Mouse (Mus musculus) monocyte, adult 2 months (primary cell): ENCODE measurements around the gene Tmc8.
"Not testable (repeated sequence)": the region's sequence is repeated elsewhere in the genome, so short reads cannot be mapped to it uniquely, and the experiment has no call there.

Source experiments
- DNase-seq, 2 experiments: peaks; one replicate each; pipeline ENCODE4 v3.0.0; 2022; ENCODE audit warnings: low spot score in 2 of 2, low read depth in 1 of 2

The Tmc8 gene

GRCm38 (mm10) chr11:117772352-117772751 lies 9.5 kb upstream of the Tmc8 start:
- DNase-seq, result no peak

DNA sequence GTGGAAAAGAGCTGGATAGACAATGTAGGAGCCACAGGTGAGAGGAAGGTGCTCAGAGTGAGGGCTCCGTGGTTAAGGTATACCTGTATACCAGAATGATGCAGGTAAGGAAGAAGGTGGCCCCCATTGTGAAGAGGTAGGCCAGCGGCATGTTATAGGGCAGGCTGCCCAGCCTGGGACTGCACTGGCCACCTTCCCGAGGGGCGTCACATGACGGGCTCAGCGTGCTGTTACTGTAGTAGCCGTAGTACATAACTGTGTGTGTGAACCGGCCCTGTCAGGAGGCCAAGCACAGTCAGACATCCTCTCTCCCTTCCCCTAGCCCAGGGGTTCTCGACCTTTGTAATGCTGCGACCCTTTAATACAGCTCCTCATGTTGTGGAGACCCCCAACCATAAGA lies 7.0 kb upstream of the Tmc8 start:
- no peak for DNase-seq

DNA sequence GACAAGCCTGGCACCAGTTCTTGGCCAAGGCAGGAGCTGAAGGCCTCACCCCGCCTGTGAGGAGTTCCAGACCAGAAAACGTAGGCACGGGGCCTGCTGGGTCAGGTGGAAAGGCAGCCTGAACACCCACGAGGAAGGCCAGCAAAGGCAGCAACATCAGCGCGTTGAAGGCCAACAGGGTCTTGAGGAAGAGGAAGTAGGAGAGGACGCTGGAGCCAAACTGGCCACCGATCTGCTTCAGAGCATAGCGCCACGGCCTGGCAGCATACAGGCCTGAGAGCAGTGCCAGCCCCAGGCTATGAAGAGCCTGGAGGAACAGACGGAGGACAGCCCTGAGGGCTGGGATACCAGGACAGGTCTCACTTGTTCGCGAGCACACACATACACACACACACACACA lies 6.3 kb upstream of the Tmc8 start:
- DNase-seq, result no peak

- DNase-seq, result no peak
Observed at GRCm38 (mm10) chr11:117776085-117776792, 5.6 kb upstream of the Tmc8 start.

- no peak for DNase-seq
Observed at GRCm38 (mm10) chr11:117777111-117777510, 4.8 kb upstream of the Tmc8 start.

DNA sequence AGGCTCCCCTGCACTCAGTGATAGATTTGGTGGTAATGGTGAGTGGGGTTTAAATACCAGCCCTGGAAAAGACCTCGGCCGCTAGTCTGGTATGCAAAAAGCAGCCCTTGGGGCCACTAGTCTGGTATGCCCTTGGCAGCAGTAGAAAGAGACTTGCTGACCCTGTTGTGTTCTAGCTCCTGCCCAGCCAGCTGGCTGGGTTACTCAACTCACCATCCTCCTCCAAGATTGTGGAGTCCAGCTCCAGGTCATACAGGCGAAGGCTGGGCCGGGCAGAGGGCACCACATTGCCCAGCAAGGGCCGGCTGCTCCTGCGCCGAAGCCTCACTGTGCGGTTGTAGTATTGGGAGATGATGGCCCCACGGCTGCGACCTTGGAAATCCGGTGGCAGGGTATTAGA lies 3.8 kb upstream of the Tmc8 start:
- no peak for DNase-seq

DNA sequence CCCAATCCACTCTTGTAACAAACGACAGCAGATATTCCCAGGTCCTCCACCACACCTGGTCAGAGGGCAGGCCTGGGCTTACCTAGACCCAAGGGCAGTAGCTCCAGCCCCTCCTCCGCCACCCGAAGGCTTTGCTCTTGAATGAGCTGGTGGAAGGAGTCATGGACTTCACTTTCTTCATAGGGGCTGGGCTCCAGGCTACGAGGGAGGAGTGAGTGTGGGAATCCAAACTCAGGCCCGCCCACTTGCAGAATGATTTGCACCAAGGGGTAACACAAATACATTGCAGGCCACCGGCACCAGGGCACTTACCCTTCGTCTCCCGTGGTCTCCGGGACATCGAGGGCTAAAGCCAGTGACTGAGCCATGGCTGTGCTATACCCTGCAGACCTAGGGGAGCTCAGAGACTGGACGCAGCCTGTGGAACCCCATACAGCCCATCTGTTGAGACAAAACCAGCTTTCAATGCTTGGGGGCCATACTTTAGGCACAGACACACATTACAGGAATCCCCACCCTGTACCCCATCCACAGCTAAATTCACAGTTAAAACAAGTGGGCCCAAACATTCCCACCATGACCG lies 2.9 kb upstream of the Tmc8 start:
- peak in 1 of 2 experiments; percentile 68 for DNase-seq

- peak; percentile 82 to 83 for DNase-seq
Observed at GRCm38 (mm10) chr11:117779434-117780198, 2.3 kb upstream of the Tmc8 start.

- DNase-seq, result no peak
Observed at GRCm38 (mm10) chr11:117780199-117780515, 1.7 kb upstream of the Tmc8 start.

- peak; percentile 93 to 98 for DNase-seq
Observed at GRCm38 (mm10) chr11:117780582-117781111, 1.2 kb upstream of the Tmc8 start.

- DNase-seq, result peak in 1 of 2 experiments; percentile 81
Observed at GRCm38 (mm10) chr11:117781199-117781821, 566 bp upstream of the Tmc8 start.

DNA sequence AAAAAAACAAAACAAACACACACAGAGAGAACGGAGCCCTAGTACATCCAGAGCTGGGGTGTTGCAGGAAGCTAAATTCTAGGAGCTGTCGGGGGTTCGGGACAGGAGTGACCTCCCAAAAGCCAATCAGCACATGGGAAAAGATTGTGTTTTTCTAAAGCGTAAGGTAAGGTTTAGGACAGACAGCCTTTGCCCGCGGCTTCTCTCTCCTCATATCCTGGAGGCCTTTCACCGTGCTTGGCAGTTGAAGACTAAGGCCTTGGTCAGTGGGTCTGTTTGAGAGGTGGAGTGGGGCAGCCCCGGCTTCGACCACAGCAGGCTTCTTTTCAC lies 794 bp downstream of the Tmc8 start:
- DNase-seq, result no peak

GRCm38 (mm10) chr11:117783089-117783488 lies 1.2 kb downstream of the Tmc8 start:
- DNase-seq, result no peak

DNA sequence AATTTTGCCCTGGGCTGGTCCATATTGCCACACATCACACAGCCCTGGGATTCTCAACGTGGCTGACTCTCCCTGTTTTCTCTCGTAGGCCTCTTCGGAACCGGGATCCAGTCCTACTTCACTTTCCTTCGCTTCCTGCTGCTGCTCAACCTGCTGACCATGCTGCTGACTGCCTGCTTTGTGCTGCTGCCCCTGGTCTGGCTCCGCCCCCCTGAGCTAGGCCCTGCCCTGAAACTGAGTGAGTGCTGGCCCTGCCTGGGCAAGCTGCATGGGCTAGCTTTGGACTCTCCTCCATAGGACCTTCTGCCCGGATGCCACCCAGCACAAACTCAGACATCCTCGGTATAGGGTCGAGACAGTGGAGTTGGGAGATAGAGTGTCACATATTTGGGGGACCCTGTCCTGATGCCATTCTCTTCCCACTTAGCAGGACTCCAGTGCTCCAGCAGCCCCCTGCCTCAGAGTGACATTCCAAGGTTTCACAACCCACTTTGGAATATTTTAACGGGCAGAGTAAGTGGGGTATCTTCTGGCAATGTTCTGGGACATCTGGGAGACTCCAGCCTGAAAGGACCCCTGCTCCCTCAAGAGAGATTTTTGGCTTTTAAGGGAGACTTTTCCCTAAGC lies 1.9 kb downstream of the Tmc8 start:
- no peak for DNase-seq

DNA sequence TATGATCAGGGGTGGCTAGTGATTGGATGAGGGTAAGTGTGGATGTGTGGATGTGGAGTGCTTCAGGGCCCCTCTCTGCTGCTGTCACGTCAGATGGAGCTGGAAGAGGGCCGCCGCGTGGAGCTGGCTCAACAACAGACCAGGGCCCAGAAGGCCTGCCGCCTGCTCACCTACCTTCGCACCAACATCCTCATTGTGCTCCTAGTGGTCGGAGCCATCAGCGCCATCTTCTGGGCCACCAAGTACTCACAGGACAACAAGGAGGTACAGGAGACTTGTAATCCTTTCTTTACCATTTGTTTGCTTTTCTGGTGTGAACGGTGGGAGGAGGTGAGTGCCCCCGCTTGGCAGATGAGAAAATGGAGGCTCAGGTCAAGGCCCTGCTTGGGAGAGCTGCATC lies 4.4 kb downstream of the Tmc8 start:
- DNase-seq, result no peak

DNA sequence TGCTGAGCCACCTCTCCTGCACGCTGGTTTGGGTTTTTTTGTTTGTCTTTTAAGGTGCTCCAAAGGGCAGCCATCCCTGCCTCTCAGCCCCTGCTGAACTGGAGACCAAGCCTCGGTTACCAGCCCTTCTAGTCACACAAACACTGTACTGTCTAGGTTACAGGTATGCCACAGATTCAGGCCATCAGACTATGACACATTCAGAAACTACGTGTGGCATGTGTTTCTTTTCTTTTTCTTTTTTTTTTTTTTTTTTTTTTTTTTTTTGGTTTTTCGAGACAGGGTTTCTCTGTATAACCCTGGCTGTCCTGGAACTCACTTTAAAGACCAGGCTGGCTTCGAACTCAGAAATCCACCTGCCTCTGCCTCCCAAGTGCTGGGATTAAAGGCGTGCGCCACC lies 6.6 kb downstream of the Tmc8 start:
- not testable (repeated sequence) for DNase-seq

- peak in 1 of 2 experiments; percentile 60 for DNase-seq
Observed at GRCm38 (mm10) chr11:117790286-117790685, 8.4 kb downstream of the Tmc8 start.

- DNase-seq, result no peak
Observed at GRCm38 (mm10) chr11:117790703-117791440, 9.0 kb downstream of the Tmc8 start.

- no peak for DNase-seq
Observed at GRCm38 (mm10) chr11:117791441-117791761, 9.5 kb downstream of the Tmc8 start.

GRCm38 (mm10) chr11:117792281-117792888 lies 10.5 kb downstream of the Tmc8 start:
- DNase-seq, result peak in 1 of 2 experiments; percentile 65
